Mouse (Mus musculus) cerebellum, adult 8-10 months (tissue): ENCODE results near the gene Gnaq.

Experiments
- DNase-seq: peaks from one replicate; pipeline ENCODE4 v3.0.0; 2022

Gene Gnaq

DNA sequence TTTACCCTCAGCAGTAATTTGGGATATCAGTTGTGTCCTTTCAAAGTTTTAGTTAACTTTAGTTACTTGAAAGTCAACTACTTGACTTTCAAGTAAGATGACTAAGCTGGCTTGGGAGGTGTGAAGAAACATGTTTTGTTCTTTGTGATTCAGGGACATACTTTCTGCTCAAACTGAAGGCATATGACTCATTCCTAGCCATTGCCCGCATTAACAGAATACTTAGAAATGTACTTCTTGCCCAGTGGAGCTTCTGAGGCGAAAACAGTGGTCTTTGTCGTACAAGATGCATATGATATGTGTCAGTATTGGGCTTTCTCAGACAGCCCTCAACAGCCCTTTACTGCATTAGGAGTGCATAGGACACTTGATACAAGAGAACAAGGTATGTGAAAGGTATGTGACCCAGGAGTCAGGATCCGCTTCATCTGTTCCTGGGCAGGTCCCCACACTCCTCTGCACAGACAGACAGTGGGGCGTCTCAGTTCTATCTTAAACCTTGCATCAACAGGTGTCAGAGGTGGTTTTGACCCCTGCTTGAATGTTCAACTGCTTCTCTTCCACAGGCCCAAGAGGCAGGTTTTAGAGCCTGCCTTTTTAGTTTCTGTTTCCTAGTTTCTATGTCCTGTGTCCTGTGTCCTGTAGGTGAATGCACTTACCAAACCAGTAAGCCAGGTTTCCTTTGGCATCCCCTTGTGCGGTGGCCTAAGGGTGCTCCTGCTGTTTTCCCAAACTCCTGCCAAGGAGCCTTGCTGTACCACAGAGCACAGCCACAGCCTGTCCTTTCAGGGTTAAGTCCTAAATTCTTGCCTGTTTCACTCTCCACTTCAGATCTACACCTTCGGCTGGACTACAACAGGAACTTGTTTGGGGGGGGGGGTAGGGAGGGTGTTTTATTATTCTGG lies 72.4 kb downstream of the Gnaq start:
- DNase-seq: no peak

DNA sequence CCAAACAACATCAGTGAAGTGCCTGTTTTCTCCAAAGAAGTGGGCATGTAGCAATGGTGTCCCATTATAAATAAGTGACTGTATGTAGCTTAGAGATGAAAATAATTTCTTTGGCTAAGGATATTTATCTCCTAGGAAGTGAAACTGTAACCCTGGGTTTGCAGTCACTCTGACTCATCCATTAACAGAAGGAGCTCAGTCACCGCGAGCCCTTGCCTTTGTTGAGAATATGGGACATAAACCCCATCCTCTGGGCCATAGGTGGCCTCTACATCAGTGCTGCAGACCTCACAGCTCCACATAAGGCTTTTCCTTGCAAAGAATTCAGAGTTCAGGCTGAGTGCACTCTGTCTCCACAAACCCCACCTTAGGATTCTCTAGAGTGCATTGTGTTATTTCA lies 77.0 kb downstream of the Gnaq start:
- no peak for DNase-seq

DNA sequence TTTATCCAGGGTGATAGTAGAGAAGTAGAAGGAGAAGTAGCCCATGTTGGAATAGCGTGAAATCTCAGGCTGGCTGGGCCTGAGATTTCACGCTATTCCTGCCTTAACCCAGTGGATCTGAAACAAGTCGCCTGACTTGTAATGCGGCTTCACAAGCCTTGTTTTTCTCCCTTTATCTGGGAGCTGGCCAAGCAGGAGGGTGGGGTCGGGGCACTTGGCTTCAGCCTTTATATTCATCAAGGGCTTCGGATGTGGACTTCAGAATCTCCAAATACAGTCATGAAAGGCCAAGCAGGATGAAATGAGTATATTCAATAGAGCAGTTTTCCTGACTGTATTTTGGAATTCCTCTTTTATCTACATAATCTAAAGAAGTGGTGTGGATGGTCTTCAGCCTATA lies 82.3 kb downstream of the Gnaq start:
- no peak for DNase-seq

DNA sequence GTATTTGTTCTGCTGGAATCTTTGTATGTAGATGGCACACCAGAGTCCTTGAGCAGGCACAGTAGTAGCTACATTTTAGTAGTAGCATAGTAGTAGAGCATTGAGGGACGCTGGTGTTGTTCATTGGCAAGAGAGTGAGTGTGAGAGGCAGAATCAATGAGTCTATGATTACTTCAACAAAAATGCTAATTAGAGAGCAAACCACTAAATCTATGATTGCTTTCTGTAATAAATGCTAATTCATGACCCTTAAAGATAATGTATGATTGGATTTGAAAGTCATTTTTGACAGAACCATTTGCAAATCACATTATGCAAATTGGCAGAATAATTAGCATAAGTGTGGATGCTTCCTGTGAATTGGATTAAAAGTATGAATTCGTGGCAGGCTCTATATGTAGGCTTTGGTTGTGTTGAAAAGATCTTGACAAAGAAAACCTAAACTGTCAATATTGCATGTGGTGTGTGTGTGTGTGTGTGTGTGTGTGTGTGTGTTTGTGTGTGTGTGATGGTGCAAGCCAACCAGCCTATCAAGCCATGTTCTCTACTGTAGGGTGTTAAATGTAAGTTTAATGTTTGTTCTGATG lies 82.9 kb downstream of the Gnaq start:
- DNase-seq: no peak

DNA sequence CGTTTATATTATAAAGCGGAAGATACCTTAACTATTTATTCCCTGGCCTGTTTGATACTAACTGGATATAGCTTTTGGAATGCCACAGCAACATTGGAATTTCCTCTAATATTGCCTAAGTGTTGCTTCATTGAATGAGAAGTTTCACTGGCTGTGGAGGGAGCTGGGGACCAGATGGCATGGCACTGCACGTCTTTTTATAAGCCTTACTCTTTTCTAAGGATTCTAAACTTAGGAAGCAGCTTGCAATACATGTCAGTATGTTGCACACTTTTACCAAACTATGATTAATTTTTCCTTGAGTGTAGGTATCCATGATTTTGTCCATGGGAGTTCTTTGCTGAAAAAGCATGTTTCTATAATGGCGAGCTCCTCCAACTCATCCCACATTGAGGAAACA lies 87.3 kb downstream of the Gnaq start:
- no peak for DNase-seq

DNA sequence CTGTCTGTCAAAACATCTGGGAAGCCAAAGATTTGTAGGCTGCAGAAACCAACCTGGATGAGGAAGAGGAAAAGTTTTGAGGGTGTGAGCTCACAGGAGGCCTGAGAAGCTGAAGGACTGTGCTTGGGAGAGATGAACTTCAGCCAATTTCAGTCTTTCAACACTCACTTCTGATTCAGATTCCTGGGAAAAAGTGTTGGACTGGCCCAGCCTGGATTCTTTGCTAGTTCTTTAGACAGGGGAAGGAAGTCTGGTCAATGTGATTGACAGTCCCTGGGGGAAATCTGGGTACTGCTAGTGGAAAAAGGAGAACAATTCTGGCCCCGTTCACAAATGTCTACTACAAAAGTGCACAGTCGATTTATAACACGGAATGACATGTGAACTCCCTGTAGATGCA lies 89.9 kb downstream of the Gnaq start:
- no peak for DNase-seq

DNA sequence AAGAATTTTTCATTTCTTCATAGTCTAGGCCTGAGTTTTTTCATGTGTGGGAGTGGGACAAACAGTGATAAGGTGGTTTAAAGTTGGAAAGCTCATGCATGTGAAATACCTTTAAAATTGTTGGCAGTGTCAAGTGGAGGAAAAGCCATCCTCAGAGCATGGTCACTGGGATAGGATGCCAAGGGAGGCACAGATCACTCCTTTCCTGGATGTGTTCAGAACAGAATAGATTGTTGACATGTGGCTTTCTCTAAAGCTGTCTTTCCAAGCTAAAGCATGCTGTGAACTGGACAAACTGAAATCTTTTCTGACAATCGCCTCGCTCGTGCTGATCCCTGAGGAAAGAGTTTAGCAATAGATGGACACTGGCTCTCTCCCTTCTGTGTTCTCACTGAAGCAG lies 90.5 kb downstream of the Gnaq start:
- no peak for DNase-seq

DNA sequence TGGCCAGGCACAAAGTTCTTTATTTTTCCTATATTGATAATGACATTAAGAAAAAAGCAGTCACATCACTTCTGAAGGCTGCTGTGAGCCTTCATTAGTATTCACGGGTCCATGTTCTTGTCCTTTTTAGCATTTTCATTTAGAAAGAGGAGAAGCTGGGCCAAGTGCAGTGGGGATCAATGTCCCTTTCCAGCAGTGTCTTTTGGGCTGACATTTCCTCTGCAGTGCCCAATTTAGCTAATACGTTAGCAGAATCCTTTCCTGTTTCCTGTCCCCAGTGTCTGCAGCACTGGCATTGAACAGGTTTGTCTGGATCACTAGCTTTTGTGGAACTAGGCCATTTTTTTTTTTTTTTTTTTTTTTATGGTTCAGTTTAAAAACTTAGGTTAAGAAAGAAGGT lies 92.2 kb downstream of the Gnaq start:
- DNase-seq: no peak

DNA sequence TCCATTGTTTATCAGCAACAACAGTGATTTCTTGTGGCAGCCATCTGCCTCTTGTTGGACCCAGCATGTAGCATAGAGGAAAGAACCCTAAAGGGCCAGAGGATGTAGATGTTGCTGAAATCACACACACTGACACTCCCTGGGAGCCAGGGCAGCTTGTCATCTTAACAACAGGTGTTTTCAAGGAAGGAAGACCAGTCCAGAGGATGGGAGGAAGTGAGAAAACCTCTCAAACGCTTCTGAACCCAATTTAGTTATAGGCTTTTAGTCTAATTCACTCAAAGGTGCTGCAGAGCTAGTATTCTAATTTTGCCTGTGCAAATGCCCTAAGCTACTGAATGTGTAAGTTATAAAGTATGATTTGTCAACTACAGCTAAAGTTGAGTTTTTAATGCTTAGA lies 99.0 kb downstream of the Gnaq start:
- no peak for DNase-seq

DNA sequence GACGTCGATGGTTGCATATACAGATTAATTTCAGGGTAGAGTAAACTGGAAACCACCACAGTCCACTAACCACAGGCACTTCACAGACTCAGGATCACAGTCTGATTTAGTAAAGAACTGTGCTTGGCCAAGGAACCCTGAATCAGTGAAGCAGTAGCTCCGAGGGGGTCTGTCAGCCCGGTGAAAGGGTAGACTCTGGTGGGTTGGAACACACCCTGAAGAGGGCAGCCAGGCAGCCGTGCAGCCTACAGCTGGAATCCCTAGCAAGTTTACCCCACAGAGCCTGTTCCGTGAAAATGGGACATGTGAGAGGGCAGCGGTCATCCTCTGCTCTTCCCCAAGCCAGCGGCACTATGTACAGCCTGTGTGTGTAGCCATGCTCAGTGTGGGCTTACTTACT lies 103.0 kb downstream of the Gnaq start:
- no peak for DNase-seq

DNA sequence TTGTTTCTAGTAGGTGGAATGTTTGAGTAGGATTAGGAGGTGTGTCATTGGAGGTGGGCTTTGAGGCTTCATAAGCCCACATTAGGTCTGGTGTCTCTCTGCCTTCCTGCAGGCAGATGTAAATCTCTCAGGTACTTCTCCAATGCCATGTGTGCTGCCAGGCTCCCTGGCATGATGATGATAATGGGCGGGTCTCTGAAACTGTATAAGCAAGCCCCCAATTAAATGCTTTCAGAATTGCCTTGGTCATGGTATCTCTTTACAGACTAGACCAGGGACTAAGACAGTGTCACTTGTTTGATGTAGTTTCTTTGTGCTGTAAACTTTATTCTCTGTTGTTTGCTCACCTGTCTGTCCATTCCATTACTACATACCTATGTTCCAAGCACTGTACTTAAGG lies 104.4 kb downstream of the Gnaq start:
- no peak for DNase-seq

DNA sequence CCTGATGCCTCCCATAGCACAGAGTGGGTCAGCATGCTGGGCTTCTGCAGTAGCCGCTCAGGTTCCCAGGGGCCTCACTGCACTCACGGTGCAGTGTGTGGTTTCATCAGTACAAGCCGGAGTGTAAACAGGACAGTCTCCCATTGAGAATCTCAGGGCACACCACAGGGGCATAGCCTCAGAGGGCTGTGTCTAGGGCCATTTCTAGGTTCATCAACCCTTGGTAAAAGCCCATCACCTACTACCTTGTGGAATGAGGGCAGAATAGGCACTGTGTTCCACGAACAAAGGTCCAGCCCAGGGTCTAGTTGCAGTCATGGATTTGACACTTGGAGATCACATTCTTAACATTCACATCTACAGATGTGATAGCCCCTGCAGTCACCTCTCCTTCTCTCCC lies 105.4 kb downstream of the Gnaq start:
- DNase-seq: no peak

DNA sequence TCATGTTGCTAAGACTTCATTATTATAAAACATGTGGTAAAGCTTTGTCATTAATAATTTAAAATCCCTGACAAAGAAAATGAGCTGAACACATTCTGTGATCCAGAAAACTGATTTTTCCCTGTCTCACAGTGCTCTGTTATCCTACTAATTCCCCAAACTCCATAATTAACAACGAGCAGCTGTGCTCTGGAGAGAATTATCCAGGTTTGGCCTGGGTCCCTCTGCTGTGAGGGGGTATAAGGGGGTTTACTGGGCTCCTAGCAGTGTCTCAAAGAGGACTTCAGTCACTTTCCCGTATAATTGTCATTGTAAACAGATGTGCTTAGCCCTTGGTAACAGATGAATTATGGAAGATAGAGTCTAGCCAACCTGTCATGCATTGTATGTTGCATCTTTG lies 105.9 kb downstream of the Gnaq start:
- DNase-seq: no peak

DNA sequence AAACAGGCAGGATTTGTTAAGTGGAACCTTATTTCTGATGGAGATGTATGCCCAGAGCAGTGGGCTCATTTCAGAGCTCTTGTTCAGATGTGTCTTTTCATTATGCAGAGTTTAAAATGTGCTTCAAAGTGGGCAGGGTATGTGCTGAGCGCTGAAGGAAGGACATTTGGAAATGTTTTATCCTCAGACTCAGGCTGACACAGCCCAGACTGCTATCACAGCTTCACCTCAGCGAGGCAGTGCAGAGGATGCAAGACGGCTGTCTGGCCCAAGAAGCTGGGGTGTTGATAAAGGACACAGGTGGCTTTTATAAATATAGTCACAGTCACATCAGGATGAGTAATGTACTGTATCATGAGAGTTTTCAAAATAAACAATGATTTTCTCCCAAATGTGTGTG lies 110.1 kb downstream of the Gnaq start:
- DNase-seq: no peak

DNA sequence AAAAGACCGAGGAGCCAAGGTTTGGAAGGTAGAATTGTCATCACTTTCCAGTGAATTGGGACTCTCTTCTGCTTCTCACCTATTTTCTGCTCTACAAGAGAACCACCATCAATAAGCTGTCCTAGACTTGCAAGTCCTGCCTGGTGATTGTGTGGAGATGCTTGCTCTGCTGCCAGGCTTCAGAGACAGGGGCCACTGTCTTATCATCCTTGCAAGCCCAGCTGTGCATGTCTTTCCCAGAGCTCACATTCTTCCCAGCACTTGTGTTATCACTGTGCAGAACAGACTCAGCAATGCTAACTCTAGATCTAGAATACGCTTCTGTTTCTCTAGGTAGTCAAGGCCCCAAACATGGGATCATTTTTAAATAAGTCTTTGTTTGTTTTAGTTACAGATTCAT lies 116.4 kb downstream of the Gnaq start:
- DNase-seq: no peak

DNA sequence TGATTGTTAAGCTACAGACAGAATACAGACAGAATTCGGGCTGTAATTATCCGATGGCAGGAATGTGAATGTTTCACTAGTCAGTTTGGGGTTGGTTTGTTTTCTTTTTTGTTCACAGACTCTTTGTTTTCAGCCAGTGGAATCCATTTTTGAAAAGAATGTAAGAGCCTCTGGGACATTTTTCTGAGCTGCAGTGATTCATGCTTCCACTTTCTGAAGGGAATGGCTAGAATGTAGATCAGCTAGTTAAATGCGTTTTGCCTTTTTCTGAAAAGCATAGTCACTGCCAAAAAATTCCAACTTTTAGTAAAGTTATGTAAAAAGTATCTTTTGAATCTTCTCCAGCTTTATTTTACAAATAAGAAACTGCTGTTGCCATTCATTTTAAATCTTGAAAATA lies 118.3 kb downstream of the Gnaq start:
- DNase-seq: no peak

DNA sequence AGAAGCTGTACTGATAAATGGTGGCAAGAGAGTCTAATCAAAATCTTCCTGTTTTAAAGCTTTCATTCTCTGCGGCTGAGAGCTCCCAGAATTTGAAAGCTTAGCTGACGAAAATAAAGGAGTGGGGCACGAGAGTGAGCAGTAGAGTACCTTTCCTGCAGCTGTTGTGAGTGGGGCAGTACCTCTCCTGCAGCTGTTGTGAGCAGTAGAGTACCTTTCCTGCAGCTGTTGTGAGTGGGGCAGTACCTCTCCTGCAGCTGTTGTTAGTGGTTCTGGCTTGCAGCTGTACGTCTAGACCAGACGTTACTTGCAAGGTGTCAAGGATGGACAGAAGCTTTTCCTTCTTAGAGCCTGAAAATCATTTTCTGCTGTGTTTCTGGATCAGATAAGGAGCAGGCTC lies 119.2 kb downstream of the Gnaq start:
- no peak for DNase-seq

DNA sequence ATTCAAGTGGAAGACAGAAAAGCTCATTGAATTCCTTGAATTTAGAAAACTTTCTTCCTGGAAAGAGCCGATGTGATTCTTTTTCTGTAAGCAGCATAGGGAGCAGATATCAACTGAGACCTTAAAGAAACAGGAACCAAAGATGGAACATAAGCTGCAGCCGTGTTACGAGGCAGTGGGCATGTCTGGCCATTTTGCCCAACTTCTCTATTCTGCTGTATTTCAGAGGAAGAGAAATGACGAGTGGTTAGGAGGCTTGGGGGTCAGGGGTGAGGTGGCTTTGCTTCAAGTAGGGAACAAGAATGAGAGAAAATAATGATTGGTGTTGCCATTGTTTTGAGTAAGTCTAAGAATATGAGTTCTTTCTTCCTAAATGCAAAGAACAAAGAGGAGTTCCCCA lies 120.1 kb downstream of the Gnaq start:
- no peak for DNase-seq

DNA sequence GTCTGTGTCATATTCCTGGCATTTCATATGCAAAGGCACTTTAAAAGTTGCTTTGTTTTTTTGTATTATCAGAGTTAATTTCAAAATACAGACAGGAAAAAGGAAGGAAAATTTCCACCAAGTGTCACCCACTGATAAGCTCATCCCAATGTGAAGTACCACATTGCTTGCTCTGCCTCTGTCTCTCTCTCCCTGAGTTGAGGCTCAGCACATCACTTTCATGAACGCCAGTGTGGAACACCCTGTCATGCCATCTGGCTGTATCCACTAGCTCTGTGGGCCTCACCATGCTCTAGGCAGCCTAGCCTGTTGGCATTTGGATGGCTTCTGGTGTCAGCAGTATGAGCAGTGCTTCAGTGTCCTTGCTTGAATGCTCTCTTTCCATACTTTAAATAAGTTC lies 122.2 kb downstream of the Gnaq start:
- DNase-seq: no peak

DNA sequence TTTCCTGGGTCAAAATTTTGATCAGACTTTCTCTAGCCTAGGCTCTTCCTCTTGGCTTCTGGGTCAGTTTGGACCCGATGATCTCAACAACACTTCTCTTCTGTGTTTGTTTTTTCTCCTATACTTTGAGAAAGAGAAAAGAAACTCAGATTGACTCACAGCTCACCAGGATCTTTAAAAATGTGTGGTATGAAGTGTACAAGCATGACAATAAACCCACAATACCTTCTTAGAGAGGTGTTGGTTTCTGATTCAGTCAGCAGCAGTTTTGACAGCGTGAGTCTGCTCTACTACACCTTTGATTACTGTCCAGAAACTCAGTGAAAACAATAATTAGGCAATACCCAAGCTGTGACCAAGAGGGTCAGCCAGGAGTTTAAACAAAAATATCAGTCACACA lies 122.7 kb downstream of the Gnaq start:
- DNase-seq: no peak

DNA sequence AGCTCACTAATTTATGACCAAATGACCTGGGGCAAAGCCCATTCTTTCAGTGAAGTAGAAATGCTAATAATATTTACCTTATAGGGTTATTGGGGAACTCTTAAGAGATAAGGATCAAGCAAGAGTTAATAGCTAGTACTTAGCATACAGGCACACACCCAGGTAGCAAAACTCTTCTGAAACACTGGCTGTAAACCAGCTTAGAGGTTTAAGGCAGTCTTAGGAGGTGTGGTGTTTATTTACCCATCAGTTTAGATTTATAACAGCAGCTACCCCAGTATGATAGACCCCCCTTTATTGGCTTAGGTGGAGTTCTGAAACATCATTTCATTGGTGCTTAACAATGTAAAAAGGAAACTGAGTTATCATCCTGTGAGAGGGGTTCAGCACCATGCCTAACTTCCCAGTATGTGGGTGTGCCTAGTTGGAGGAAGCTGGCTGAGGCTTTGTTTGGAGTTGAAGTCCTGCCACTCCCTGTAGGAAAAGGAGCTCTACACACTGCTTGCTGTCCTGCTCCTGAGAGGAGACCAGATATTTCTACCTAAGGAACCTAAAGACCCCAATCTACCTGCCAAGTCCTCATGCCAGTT lies 126.2 kb downstream of the Gnaq start:
- no peak for DNase-seq

DNA sequence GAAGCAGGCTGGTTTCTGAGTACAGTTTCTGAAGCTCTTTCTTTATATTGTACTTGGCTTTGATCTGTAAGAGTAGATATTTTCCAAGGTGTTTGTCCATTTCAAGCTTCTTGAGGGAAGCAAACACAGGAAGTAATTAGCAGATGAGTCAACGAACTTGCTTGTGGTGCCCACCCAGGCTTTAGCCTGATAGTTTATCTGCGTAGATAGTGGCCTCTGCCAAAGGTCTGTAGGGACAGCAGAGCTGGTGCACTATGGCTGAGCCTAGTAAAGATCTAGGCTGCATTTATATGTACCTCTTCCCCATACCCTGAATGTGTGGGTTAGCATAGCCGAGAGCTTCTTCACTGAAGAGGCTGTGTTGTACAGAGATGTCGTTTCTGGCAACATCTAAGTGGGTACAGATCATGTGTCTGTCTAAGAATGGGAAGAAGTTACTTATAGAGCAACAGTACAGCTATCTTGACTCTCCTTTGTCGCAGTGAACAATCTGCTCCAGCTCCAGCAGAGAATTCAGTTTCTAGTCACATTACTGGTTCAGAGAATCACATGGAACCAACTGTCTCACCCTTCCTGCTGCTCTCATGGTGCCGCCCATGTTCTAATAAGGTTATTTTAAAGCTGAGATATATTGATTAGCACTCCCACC lies 127.3 kb downstream of the Gnaq start:
- DNase-seq: no peak

DNA sequence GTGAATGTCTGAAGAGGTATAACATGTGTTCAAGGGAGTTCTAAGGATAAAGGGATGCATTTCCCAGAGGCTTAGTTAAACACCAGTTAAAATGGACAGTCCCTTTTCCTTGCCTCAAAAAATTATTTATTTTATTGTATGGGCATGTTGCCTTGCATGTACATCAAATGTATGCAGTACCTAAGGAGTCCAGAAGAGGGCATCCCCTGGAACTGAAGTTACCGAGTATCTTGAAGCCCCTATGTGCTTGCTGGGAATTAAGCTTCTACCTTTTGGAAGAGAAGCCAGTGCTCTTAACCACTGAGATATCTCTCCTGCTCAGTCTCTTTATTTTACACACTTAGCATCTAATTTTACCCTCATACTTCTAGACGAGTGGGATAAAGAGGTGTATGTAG lies 127.8 kb downstream of the Gnaq start:
- DNase-seq: no peak

DNA sequence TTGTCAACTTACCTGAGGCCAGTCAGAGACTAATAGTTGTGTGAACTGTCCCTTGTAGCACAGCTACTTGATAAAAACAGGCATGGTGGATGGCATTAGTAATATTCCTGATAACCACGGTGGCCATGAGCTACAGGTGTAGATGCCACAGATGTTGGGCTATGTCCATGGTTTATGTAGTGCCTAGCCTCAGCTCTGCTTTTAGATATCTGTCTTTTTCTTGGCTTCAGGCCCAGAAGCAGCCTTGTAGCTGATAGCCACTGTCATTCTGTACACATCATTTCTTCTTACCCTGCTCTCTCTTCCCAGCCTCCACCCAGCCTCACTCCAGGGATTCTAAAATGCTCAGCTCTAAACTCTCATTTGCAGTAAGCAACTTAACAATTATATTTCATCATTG lies 128.3 kb downstream of the Gnaq start:
- DNase-seq: no peak
